Mouse (Mus musculus): Measurements from ENCODE around the gene Mettl7a3. TPM values are rescaled to one million over a fixed set of nuclear protein-coding genes. Genes with fewer than 3 reads are reported as not detected.

Gene Mettl7a3
- total and polyA plus RNA-seq, 3 experiments: 0.33 TPM; not detected in 2

DNA sequence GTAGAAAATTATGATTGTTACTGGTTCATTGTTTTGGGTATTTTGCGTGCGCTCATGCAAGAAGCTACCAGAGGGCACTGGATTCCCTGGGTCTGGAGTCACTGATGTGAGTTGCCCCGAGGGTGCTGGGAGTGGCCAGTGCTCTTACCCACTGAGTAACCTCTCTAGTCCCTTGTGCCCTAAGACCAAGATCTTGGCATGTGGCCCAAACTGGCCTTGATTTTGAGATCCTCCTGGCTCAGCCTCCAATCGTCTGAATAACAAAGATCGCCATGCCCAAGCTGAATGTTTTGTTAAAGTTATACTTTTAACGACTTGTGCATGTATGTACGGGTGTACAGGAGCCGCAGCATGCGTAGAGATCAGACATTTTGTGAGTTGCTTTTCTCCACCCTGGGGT is 51.0 kb downstream of the Mettl7a3 start:
- H3K4me2 ChIP-seq (ENCODE audit: insufficient read depth, low read depth, poor library complexity, severe bottlenecking): no peak overlapping the region
- peaks cover 16 to 28% of the 10 kb centered on the region in 2 experiments for H3K4me1 ChIP-seq (ENCODE audit: control insufficient read depth in 1 of 2, insufficient read depth in 2 of 2)
- H3K27ac ChIP-seq (ENCODE audit: insufficient read depth, low read depth): no peak overlapping the region
- no peak overlapping the region for H3K9ac ChIP-seq (ENCODE audit: insufficient read depth, low read depth)
- in situ Hi-C loops (cut with MboI; ENCODE audit: low pct_ligation_motif_present, low pct_unique_long_range_greater_than_20kb, low sequenced_read_pairs): no loop called here
- no peaks in the 10 kb centered on the region for H3K9me3 ChIP-seq (replicated peaks; ENCODE audit: low read length)
- H3K36me3 ChIP-seq (replicated peaks in 1 of 2; ENCODE audit: control insufficient read depth in 1 of 2, insufficient read depth in 1 of 2, low read length in 1 of 2): no peaks in the 10 kb centered on the region
- H3K4me3 ChIP-seq (replicated peaks in 1 of 3; ENCODE audit: low read depth in 2 of 3, low read length in 2 of 3, poor library complexity in 1 of 3): no peak overlapping the region
- TF ChIP-seq ZKSCAN1 (IDR thresholded peaks at IDR 0.05; ENCODE audit: borderline replicate concordance, low read depth, low read length) (no peak), UBTF (IDR thresholded peaks at IDR 0.05; ENCODE audit: low read depth, low read length) (no peak), EP300 (IDR thresholded peaks at IDR 0.05; ENCODE audit: low read length) (no peak), RAD21 (IDR thresholded peaks at IDR 0.05; ENCODE audit: low read depth, low read length) (no peak), NRF1 (IDR thresholded peaks at IDR 0.05; ENCODE audit: low read depth, low read length) (no peak), ETS1 (conservative IDR thresholded peaks at IDR 0.05; ENCODE audit: low read depth, low read length) (no peak), ZC3H11A (IDR thresholded peaks at IDR 0.05; ENCODE audit: low read depth, low read length) (no peak), E2F4 (IDR thresholded peaks at IDR 0.05; ENCODE audit: insufficient replicate concordance, low read depth, low read length) (no peak), TBP (conservative IDR thresholded peaks at IDR 0.05; ENCODE audit: low read depth, low read length) (no peak), HCFC1 (IDR thresholded peaks at IDR 0.05; ENCODE audit: low read depth, low read length) (no peak), ZNF384 (IDR thresholded peaks at IDR 0.05; ENCODE audit: low read depth, low read length) (no peak), RCOR1 (conservative IDR thresholded peaks at IDR 0.05; ENCODE audit: low read depth, low read length) (no peak), SIN3A (IDR thresholded peaks at IDR 0.05; ENCODE audit: low read length) (no peak), CHD1 (IDR thresholded peaks at IDR 0.05; ENCODE audit: low read depth, low read length) (no peak), KAT2A (IDR thresholded peaks at IDR 0.05; ENCODE audit: insufficient replicate concordance, low read length) (no peak), JUND (conservative IDR thresholded peaks at IDR 0.05; ENCODE audit: low read depth, low read length) (no peak), MEF2A (IDR thresholded peaks at IDR 0.05; ENCODE audit: borderline replicate concordance, low read depth, low read length) (no peak), BHLHE40 (IDR thresholded peaks at IDR 0.05; ENCODE audit: low read depth, low read length) (no peak), NELFE (IDR thresholded peaks at IDR 0.05; ENCODE audit: low read depth, low read length) (no peak)
- dilution Hi-C loops (cut with MboI; ENCODE audit: extremely low pct_ligation_motif_present, extremely low pct_unique_long_range_greater_than_20kb, low sequenced_read_pairs): no loop called here
- H3K79me2 ChIP-seq (replicated peaks; ENCODE audit: control insufficient read depth, extremely low read depth, insufficient read depth, poor library complexity, severe bottlenecking): no peaks in the 10 kb centered on the region
- DNase-seq (ENCODE audit: extremely low read depth): no peak
- H3K27me3 ChIP-seq (replicated peaks): no peaks in the 10 kb centered on the region

GRCm38 (mm10) chr15:100387544-100388223 is 53.0 kb downstream of the Mettl7a3 start:
- dilution Hi-C loops (cut with MboI; ENCODE audit: extremely low pct_ligation_motif_present, extremely low pct_unique_long_range_greater_than_20kb, low sequenced_read_pairs): no loop called here
- Histone ChIP-seq H3K36me3 (replicated peaks in 1 of 2; ENCODE audit: control insufficient read depth in 1 of 2, insufficient read depth in 1 of 2, low read length in 1 of 2) (peaks cover 0 to 5% of the 10 kb centered on the region in 2 experiments), H3K4me1 (ENCODE audit: control insufficient read depth in 1 of 2, insufficient read depth in 2 of 2) (peaks cover 16 to 28% of the 10 kb centered on the region in 2 experiments), H3K4me3 (replicated peaks in 1 of 3; ENCODE audit: low read depth in 2 of 3, low read length in 2 of 3, poor library complexity in 1 of 3) (no peak overlapping the region), H3K9ac (ENCODE audit: insufficient read depth, low read depth) (no peak overlapping the region), H3K4me2 (ENCODE audit: insufficient read depth, low read depth, poor library complexity, severe bottlenecking) (no peak overlapping the region), H3K27ac (ENCODE audit: insufficient read depth, low read depth) (no peak overlapping the region), H3K79me2 (replicated peaks; ENCODE audit: control insufficient read depth, extremely low read depth, insufficient read depth, poor library complexity, severe bottlenecking) (no peaks in the 10 kb centered on the region), H3K9me3 (replicated peaks; ENCODE audit: low read length) (no peaks in the 10 kb centered on the region), H3K27me3 (replicated peaks) (no peaks in the 10 kb centered on the region)
- no peak for DNase-seq (ENCODE audit: extremely low read depth)
- in situ Hi-C loops (cut with MboI; ENCODE audit: low pct_ligation_motif_present, low pct_unique_long_range_greater_than_20kb, low sequenced_read_pairs): no loop called here
- TF ChIP-seq MXI1 (IDR thresholded peaks at IDR 0.05; ENCODE audit: low read depth, low read length) (no peak), KAT2A (IDR thresholded peaks at IDR 0.05; ENCODE audit: insufficient replicate concordance, low read length) (no peak), ZNF384 (IDR thresholded peaks at IDR 0.05; ENCODE audit: low read depth, low read length) (no peak), EP300 (IDR thresholded peaks at IDR 0.05; ENCODE audit: low read length) (no peak), SMC3 (IDR thresholded peaks at IDR 0.05; ENCODE audit: low read depth, low read length) (no peak), NELFE (IDR thresholded peaks at IDR 0.05; ENCODE audit: low read depth, low read length) (no peak), JUN (IDR thresholded peaks at IDR 0.05; ENCODE audit: insufficient read depth, low read depth, low read length) (no peak), ETS1 (conservative IDR thresholded peaks at IDR 0.05; ENCODE audit: low read depth, low read length) (no peak), UBTF (IDR thresholded peaks at IDR 0.05; ENCODE audit: low read depth, low read length) (no peak), MAX (IDR thresholded peaks at IDR 0.05; ENCODE audit: low read length) (no peak), ZMIZ1 (IDR thresholded peaks at IDR 0.05; ENCODE audit: low read depth, low read length) (no peak), MAZ (IDR thresholded peaks at IDR 0.05; ENCODE audit: low read depth, low read length) (no peak), IRF4 (IDR thresholded peaks at IDR 0.05; ENCODE audit: low read depth, low read length) (no peak), ZC3H11A (IDR thresholded peaks at IDR 0.05; ENCODE audit: low read depth, low read length) (no peak), TBP (conservative IDR thresholded peaks at IDR 0.05; ENCODE audit: low read depth, low read length) (no peak)

All from CH12.LX (cell line).